ENCODE assay signal across 8 mouse cellular contexts in genomic region chr16:44058745-44059144, GRCm38 (mm10). TPM values are rescaled to one million over a fixed set of nuclear protein-coding genes. Genes with fewer than 3 reads are reported as not detected.
DNase-seq lines count a peak whose midpoint lies in the region; TF ChIP-seq lines count a peak whose summit lies in the region.
"Had no signal": no experiment of that assay in that cellular context is flagged by ENCODE, and none has a peak within 500 bp of the region (broad histone marks: within the 10 kb centered on the region; RNA-seq: fewer than 3 reads in every experiment).

No protein-coding gene starts in this region.

- peak; percentile 78 for DNase-seq in CD4-positive, CD25-positive, alpha-beta regulatory T cell, adult 2 months (ENCODE audit: low read depth, low spot score)
- peak; percentile 51 for DNase-seq in MEL-GATA-1-ER (ENCODE audit: extremely low read depth, low read depth)
- peak; percentile 61 for DNase-seq in cerebellum, adult 8-10 months
- DNase-seq in frontal cortex, postnatal 14 days (ENCODE audit: low spot score in 2 of 2), result peak; percentile 37 to 76
- peak; percentile 77 to 80 for DNase-seq in kidney, postnatal 4 days
- DNase-seq in lung, adult 2 months, result peak; percentile 29
- DNase-seq in right cerebral cortex, postnatal 14 days, result peak; percentile 71

- peak; percentile 72 for TF ChIP-seq CTCF in lung, adult 2 months (IDR thresholded peaks at IDR 0.05; ENCODE audit: insufficient read depth, low read length)

- H3K4me3 ChIP-seq in lung, adult 2 months (replicated peaks; ENCODE audit: extremely low read depth, low read depth, low read length), result no peak overlapping the region
- H3K4me3 ChIP-seq: liver, embryonic 15.5 days had no signal

- H3K4me1 ChIP-seq in lung, adult 2 months (ENCODE audit: control insufficient read depth, insufficient read depth, low read length), result no peaks in the 10 kb centered on the region

- no peak for TF ChIP-seq POLR2A in lung, adult 2 months (IDR thresholded peaks at IDR 0.05; ENCODE audit: borderline replicate concordance, extremely low read depth, low read depth, low read length)

- WGBS in lung, adult 2 months, result 17% methylated on average over 10 of the region's 10 CpGs

RNA-seq across cellular contexts. Expression of gene Gramd1c, which starts 4.4 kb away (rescaled TPM):
- polyA plus RNA-seq in lung, adult 2 months (2012; rRNA removed), result 0.62 and 1.3 TPM in 2 replicates
